Mouse (Mus musculus): ENCODE results near the gene Stag1. TPM values are rescaled to one million over a fixed set of nuclear protein-coding genes. Genes with fewer than 3 reads are reported as not detected.

Gene Stag1
- total RNA-seq, 1 experiment from 2014 or later = 88.0 TPM

DNA sequence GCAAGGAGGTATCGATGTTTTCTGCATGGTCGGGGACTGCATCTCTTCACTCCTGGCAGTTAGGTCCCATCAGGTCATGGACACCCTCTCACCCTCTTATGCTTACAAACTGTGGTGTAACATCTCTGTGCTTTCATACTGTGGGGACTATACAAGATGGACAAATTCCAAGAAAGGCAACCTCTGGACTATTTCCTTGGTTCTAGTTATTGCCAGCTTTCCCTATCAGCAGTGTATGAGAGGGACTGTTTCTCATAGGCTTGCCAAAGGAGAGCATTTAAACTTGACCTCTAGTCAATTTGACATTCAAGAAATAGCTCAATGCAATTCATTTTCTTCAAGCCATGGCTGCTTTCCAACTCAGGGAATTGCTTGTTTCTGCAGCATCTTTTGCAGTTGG lies 393.7 kb downstream of the Stag1 start:
- no peak for ATAC-seq (replicated peaks; ENCODE audit: insufficient number of reproducible peaks, low FRiP score, low TSS enrichment, poor library complexity, severe bottlenecking)

DNA sequence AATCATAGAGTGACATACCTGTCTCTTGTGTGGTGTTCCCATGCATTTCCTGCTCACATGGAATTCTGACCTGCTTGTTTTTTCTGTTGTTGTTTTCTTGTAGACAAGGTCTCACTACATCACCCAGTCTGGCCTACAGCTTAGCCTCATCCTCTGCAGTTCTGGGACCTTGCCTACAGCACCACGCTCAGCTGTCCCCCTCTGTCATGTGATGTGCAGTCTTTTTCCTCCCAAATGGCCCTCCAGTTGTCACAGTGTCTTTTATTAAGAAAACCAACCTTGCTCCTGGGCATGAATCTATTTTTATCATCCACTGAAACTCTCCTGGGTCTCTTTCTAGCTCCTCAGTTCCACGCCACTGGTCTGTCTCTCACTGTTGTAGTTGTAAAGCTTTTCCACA lies 394.6 kb downstream of the Stag1 start:
- ATAC-seq (replicated peaks; ENCODE audit: insufficient number of reproducible peaks, low FRiP score, low TSS enrichment, poor library complexity, severe bottlenecking) = no peak

DNA sequence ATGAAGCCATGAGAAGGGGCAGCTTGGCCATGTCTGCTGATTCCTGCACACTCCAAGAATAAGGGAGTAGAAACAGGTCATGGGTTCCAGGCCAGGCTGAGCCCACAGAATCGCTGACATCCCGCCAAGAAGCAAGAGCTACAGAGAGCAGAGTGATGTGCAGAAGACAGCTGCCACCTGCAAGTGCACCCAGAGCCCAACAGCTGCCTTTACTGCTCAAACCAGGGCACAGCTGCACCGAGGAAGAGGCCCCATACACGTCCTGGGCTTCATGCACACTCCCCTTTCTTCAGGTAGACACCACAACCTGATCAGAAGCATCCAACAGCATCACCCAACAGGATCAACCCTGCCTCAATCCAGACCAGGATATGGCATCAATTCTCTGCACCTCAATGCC lies 396.3 kb downstream of the Stag1 start:
- no peak for ATAC-seq (replicated peaks; ENCODE audit: insufficient number of reproducible peaks, low FRiP score, low TSS enrichment, poor library complexity, severe bottlenecking)

DNA sequence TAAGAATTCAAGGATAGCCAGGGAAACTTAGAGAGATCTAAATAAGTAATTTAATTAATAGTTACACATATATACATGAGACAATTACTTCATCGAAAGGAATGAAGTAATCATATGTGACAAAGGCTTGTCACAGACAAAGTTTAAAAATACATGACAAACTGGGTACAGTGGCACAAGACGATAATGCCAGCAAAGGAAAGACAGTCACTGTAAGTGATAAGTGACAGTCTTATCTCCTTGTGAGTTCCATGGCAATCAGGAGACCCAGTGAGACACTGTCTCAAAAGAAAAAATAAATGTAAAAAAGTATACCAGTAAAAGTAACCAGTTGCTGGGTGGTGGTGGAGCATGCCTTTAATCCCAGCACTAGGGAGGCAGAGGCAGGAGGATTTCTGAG lies 399.5 kb downstream of the Stag1 start:
- ATAC-seq (replicated peaks; ENCODE audit: insufficient number of reproducible peaks, low FRiP score, low TSS enrichment, poor library complexity, severe bottlenecking) = no peak

DNA sequence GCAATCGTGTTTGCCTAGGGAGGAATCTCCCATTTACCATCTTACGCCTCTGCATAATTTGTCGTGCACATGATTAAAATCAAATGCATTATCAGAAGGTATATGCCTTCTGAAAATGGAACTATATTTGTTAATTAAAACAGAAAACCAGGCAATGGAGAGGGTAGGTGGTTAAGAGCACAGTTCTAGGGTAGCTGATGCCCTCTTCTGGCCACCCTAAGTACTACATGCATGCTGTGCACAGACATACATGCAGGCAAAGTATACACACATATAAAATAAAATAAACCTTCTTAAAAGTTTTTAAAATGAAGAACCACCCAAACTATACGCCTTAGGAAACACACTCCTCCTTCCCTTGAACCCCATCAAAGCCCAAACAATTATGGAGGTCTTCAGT lies 404.5 kb downstream of the Stag1 start:
- no peak for ATAC-seq (replicated peaks; ENCODE audit: insufficient number of reproducible peaks, low FRiP score, low TSS enrichment, poor library complexity, severe bottlenecking)

DNA sequence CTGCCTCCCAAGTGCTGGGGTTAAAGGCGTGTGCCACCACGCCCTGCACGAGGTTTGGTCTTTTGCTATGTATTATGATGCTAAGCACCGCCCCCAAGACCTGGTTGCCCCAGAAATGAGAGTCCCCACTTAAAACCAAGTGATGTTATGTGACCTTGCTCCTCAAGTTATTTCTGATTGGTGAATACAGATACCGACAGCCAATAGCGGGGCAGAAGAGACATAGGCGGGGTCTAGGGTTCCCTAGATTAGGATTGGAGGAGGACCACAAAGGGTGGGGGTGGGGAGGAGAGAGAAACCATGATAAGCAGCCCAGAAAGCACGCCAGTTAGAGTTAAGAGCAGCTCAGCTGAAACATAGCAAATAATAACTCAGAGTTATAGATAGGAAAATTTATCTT lies 405.2 kb downstream of the Stag1 start:
- no peak for ATAC-seq (replicated peaks; ENCODE audit: insufficient number of reproducible peaks, low FRiP score, low TSS enrichment, poor library complexity, severe bottlenecking)

DNA sequence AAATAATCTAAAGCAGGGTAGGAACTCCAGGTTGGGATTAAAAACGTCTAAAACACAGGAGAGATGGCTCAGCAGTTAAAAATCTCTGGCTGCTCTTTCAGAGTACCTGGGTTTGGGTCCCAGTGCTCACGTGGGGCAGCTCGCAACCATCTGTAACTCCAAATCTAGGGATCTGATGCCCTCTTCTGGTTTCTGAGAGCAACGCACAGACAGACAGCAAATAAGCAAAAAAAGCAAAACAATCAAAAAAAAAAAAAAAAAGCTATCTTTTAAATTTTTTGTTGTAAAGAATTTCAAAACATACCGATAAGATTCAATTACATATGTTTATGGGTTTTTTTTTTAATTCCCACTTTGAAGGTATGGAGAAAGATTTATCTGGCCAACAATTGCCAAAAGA lies 405.7 kb downstream of the Stag1 start:
- ATAC-seq (replicated peaks; ENCODE audit: insufficient number of reproducible peaks, low FRiP score, low TSS enrichment, poor library complexity, severe bottlenecking) = no peak

DNA sequence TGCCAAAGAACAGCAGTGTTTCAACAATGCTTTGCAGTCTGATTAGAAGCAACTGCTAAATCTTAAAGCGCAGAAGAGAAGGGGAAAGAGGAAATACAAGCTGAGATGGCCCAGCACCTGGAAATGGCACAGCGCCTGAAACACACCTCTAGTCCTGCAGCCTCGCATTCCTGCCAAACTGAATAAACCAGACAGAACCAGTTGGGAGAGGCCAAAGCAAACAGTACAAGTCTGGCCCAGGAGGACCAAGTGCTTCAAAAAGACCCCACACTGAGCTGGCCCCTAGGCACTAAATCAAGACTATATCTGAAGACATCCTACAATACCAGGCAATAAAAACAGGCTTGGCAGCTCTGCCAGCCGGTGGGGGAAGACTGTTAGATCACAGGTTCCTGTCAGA lies 408.3 kb downstream of the Stag1 start:
- ATAC-seq (replicated peaks; ENCODE audit: insufficient number of reproducible peaks, low FRiP score, low TSS enrichment, poor library complexity, severe bottlenecking) = no peak

Other genes starting within 250 kb of the Stag1 start
- 3.2 to 6.9 TPM (median 3.6 TPM) in 3 replicates for gene Il20rb, start 111.0 kb upstream of the Stag1 start, total RNA-seq (2017)
- gene Nck1, start 51.7 kb upstream of the Stag1 start, total RNA-seq (2017) = 73.1 to 81.8 TPM (median 81.6 TPM) in 3 replicates
- gene Slc35g2, start 26.7 kb upstream of the Stag1 start, total RNA-seq (2017) = not detected in 3 replicates

All from monocyte, adult 5-6 weeks (primary cell).